Mouse (Mus musculus) liver, postnatal 0 days (tissue): Measurements from ENCODE around the gene Hipk2. TPM values are rescaled to one million over a fixed set of nuclear protein-coding genes. Genes with fewer than 3 reads are reported as not detected.

Source experiments
- ATAC-seq: fragments of 200-750 bp; cut with Nextera tagmentation; 2 replicates; pipeline ENCODE4 v1.8.0; 2017; ENCODE audit warnings: mild to moderate bottlenecking, moderate library complexity
- DNase-seq: peaks from one replicate; pipeline ENCODE4 v3.0.0-alpha.2; 2016
- H3K27ac ChIP-seq: fragments of 300-500 bp; sonication (generic); 2 replicates; pipeline ENCODE4 v1.5.1; 2014; ENCODE audit warnings: antibody characterized with exemption, moderate library complexity, mild to moderate bottlenecking, low read depth
- H3K27me3 ChIP-seq: fragments of 300-500 bp; sonication (generic); 2 replicates; pipeline ENCODE4 v1.6.1; 2014; ENCODE audit warnings: low read length, control low read depth, mixed read lengths; ENCODE audit not compliant: insufficient read depth
- H3K36me3 ChIP-seq: fragments of 300-500 bp; sonication (generic); replicated peaks from 2 replicates; pipeline ENCODE4 v1.6.1; 2014; ENCODE audit warnings: mild to moderate bottlenecking, control low read depth, low read length, moderate library complexity, mixed read lengths; ENCODE audit not compliant: insufficient read depth
- H3K4me1 ChIP-seq: fragments of 300-500 bp; sonication (generic); 2 replicates; pipeline ENCODE4 v1.6.1; 2014; ENCODE audit warnings: antibody characterized with exemption, mild to moderate bottlenecking, control low read depth; ENCODE audit not compliant: insufficient read depth
- H3K4me2 ChIP-seq: fragments of 300-500 bp; sonication (generic); 2 replicates; pipeline ENCODE4 v1.6.1; 2014; ENCODE audit warnings: low read depth, mild to moderate bottlenecking, low read length, moderate library complexity, mixed read lengths
- H3K4me3 ChIP-seq: fragments of 300-500 bp; sonication (generic); 2 replicates; pipeline ENCODE4 v1.5.1; 2014; ENCODE audit warnings: low read depth, low read length
- H3K9ac ChIP-seq: fragments of 300-500 bp; sonication (generic); replicated peaks from 2 replicates; pipeline ENCODE4 v1.6.1; 2014; ENCODE audit warnings: mild to moderate bottlenecking, moderate library complexity
- H3K9me3 ChIP-seq: fragments of 300-500 bp; sonication (generic); 2 replicates; pipeline ENCODE4 v1.6.1; 2016; ENCODE audit warnings: mild to moderate bottlenecking, control low read depth, low read length, mixed read lengths
- CTCF ChIP-seq: sonication (generic); IDR thresholded peaks from 2 replicates; pipeline ENCODE4 v1.5.1; 2016; ENCODE audit warnings: antibody characterized with exemption, low read depth
- EP300 ChIP-seq: IDR thresholded peaks from 2 replicates; pipeline ENCODE4 v1.6.1; 2016; ENCODE audit warnings: antibody characterized with exemption, low read depth, mild to moderate bottlenecking
- WGBS: fragments of 180-500 bp; shearing (Covaris S2); extraction: QIAGEN DNeasy Blood & Tissue Kit; methylation state at CpG from one replicate; pipeline ENCODE4 v1.1.7; 2014; ENCODE audit not compliant: insufficient replicate concordance; 5-methylcytosine and 5-hydroxymethylcytosine counted together
- polyA plus RNA-seq: library from polyadenylated mRNA; unstranded; fragments of >200 nt; fragmentation: Nextera tagmentation; extraction: Ambion mirVana; gene quantifications from 2 replicates; pipeline ENCODE4 v1.2.1, GENCODE M21; 2015

Hipk2 gene
- polyA plus RNA-seq, 1 experiment from 2014 or later, result 9.7 TPM

- Histone ChIP-seq H3K36me3 (peaks cover 9% of the 10 kb centered on the region), H3K9me3 (no peaks in the 10 kb centered on the region), H3K27ac (peak overlapping the region; percentile 73), H3K4me2 (peak overlapping the region; percentile 33), H3K4me3 (no peak overlapping the region), H3K9ac (no peak overlapping the region), H3K27me3 (no peaks in the 10 kb centered on the region), H3K4me1 (peaks cover 50% of the 10 kb centered on the region)
- TF ChIP-seq CTCF, result no peak
- no peak for TF ChIP-seq EP300
- no peak for DNase-seq
- peak; percentile 45; the same call in 1 of the 2 replicates for ATAC-seq
- 79% methylated on average over 1 of the region's 1 CpGs for WGBS
Measured at GRCm38 (mm10) chr6:38866357-38866756, 9.6 kb downstream of the Hipk2 start.

GRCm38 (mm10) chr6:38865805-38866204 is 10.2 kb downstream of the Hipk2 start:
- ATAC-seq (peak; percentile 52; the same call in 1 of the 2 replicates), DNase-seq (no peak)
- Histone ChIP-seq H3K9ac (no peak overlapping the region), H3K9me3 (no peaks in the 10 kb centered on the region), H3K4me2 (peak overlapping the region; percentile 33; the same call in 1 of the 2 replicates), H3K27me3 (no peaks in the 10 kb centered on the region), H3K27ac (peak overlapping the region; percentile 73), H3K4me3 (no peak overlapping the region), H3K4me1 (peaks cover 52% of the 10 kb centered on the region), H3K36me3 (peaks cover 9% of the 10 kb centered on the region)
- no peak for TF ChIP-seq CTCF
- no peak for TF ChIP-seq EP300

- TF ChIP-seq EP300, result no peak
- no peak for TF ChIP-seq CTCF
- H3K9ac ChIP-seq, result no peak overlapping the region
- 0 out of 2 replicates have a peak, but pooled peaks have one; percentile 29 for ATAC-seq
- H3K9me3 ChIP-seq, result no peaks in the 10 kb centered on the region
- 54% methylated on average over 3 of the region's 3 CpGs for WGBS
- no peak for DNase-seq
- H3K4me2 ChIP-seq, result no peak overlapping the region
- no peak overlapping the region for H3K27ac ChIP-seq
- peaks cover 2% of the 10 kb centered on the region; the same call in 1 of the 2 replicates for H3K36me3 ChIP-seq
- peaks cover 53% of the 10 kb centered on the region for H3K4me1 ChIP-seq
- no peak overlapping the region for H3K4me3 ChIP-seq
- no peaks in the 10 kb centered on the region for H3K27me3 ChIP-seq
Measured at GRCm38 (mm10) chr6:38863595-38863994, 12.4 kb downstream of the Hipk2 start.

- Histone ChIP-seq H3K36me3 (no peaks in the 10 kb centered on the region), H3K27ac (peak overlapping the region; percentile 39; the same call in 1 of the 2 replicates), H3K9me3 (no peaks in the 10 kb centered on the region), H3K9ac (no peak overlapping the region), H3K27me3 (no peaks in the 10 kb centered on the region), H3K4me1 (peaks cover 34% of the 10 kb centered on the region), H3K4me3 (no peak overlapping the region), H3K4me2 (no peak overlapping the region)
- DNase-seq (no peak), ATAC-seq (no peak)
- TF ChIP-seq EP300 (no peak), CTCF (no peak)
- 83% methylated on average over 2 of the region's 2 CpGs for WGBS
Measured at GRCm38 (mm10) chr6:38860301-38860700, 15.7 kb downstream of the Hipk2 start.

- H3K36me3 ChIP-seq, result no peaks in the 10 kb centered on the region
- H3K4me2 ChIP-seq, result no peak overlapping the region
- H3K9ac ChIP-seq, result no peak overlapping the region
- H3K4me1 ChIP-seq, result peaks cover 29% of the 10 kb centered on the region
- no peak overlapping the region for H3K4me3 ChIP-seq
- WGBS, result 96% methylated on average over 1 of the region's 1 CpGs
- TF ChIP-seq EP300, result no peak
- ATAC-seq (no peak), DNase-seq (no peak)
- no peaks in the 10 kb centered on the region for H3K9me3 ChIP-seq
- H3K27me3 ChIP-seq, result no peaks in the 10 kb centered on the region
- H3K27ac ChIP-seq, result no peak overlapping the region; the same call in 1 of the 2 replicates
Measured at GRCm38 (mm10) chr6:38859819-38860218, 16.1 kb downstream of the Hipk2 start.

- ATAC-seq (peak; percentile 64), DNase-seq (no peak)
- Histone ChIP-seq H3K4me3 (no peak overlapping the region), H3K9me3 (no peaks in the 10 kb centered on the region), H3K27me3 (no peaks in the 10 kb centered on the region), H3K27ac (peak overlapping the region; percentile 56), H3K4me1 (peaks cover 51% of the 10 kb centered on the region), H3K9ac (no peak overlapping the region), H3K36me3 (0 out of 2 replicates have a peak, but pooled peaks cover 2% of the 10 kb centered on the region), H3K4me2 (no peak overlapping the region; the same call in 1 of the 2 replicates)
- TF ChIP-seq EP300 (no peak), CTCF (no peak)
- WGBS, result 62% methylated on average over 5 of the region's 5 CpGs
Measured at GRCm38 (mm10) chr6:38853561-38853992, 22.4 kb downstream of the Hipk2 start.
